Mouse (Mus musculus): ENCODE results near the gene St3gal3. TPM values are rescaled to one million over a fixed set of nuclear protein-coding genes. Genes with fewer than 3 reads are reported as not detected.

St3gal3 gene
- polyA plus RNA-seq (2011; ENCODE audit: insufficient read depth, insufficient read length, low replicate concordance, missing spikeins) = 5.9 and 6.8 TPM in 2 replicates

DNA sequence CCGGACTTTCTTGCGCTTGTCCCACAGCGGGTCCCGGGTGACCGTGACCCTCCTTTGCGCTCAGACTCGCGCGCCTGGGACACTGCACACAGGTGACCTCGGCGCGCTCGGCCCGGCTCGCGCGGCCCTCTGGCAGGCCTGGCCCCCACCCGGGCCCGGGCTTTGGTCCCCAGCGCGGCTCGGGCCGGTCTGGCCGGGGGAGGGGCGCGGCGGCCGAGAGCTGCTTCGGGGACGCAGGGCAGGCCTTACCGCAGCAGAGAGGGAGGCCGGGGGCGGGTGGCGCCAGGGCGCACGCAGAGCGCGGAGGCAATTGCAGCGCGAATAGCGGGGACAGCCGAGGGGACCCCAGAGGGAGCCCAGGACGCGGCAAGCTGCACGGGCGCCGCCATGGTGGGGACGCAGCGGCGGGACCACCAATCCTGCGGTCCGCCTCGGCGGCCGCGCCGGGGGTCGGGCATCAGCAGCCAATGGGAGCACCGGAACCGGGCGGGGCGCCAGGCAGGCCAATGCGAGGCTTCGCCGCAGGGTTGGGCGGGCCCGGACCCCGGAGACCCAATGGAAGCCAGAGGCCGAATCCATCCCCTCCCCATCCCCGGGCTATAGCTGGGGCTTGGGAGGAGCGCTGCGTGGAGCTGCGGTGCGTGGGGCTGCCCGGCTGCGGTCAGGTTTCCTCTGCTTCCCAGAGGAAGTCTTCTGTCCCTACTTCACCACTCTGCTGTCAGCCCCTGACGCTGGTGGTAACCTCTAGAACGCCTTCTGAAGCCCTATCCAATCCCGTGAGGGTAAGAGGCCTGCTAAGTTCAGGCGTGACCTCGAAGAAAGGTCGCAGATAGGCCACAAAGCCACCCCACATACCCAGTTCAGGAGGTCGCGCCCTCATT is at the start of gene St3gal3:
Gene St3gal3 (minus strand): TSS at position 430 of the 881 bp plus-strand sequence.
- peak within 1 kb of the TSS; percentile 82 for H3K4me3 ChIP-seq (replicated peaks; ENCODE audit: control insufficient read depth, low read depth, low read length)
- no peaks in the 10 kb centered on the region; the same call in 1 of the 2 replicates for H3K4me1 ChIP-seq (ENCODE audit: control insufficient read depth, insufficient read depth, low read length)
- under 1% methylated on average over 81 of the region's 84 CpGs for WGBS
- TF ChIP-seq CTCF (IDR thresholded peaks at IDR 0.05; ENCODE audit: control insufficient read depth, insufficient read depth, low read length) (no peak), POLR2A (IDR thresholded peaks at IDR 0.05; ENCODE audit: borderline replicate concordance, control insufficient read depth, low read depth, low read length) (peak; percentile 49; the same call in 1 of the 2 replicates)
- H3K27ac ChIP-seq (ENCODE audit: control insufficient read depth, insufficient read depth, low read depth, low read length, poor library complexity) = peak within 1 kb of the TSS; percentile 76

DNA sequence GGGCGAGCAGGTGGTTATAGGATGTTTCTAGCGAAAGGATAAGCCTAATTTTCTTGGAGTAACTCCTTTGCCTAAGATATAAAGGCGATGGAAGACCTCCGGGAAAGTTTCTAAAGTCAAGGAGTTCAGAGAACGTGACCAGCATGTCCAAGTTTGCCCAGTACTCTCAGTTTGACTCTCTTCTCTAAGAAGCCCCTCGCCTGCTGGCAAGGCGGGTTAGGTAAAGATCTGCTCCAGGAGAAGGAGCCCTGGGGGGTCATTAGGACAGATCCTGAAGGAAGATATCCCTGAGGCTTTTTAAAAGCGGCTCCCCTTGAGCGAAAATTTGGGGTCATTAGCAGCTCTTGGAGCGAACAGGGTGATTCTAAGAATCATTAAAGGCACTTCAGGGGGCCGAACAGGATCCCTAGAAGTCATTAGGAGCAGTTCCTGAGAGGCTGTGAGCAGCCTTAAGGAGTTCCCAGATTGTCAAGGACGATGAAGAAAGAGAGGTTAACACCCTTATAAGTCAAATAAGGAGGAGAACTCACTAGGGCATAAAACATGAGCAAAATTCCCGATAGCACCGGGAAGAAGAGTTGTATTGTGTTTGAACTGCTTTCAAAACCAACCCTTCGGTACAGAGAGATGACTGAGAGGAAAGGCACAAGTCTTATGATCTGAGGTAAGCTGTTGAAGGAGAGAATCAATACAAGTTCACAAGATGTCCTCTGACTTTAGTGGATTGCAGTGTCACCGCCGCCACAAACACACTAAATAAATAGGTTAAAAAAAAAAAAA is 45.8 kb upstream of the St3gal3 start:
- H3K27ac ChIP-seq (ENCODE audit: control insufficient read depth, insufficient read depth, low read depth, low read length, poor library complexity) = peak overlapping the region; percentile 94
- H3K4me1 ChIP-seq (ENCODE audit: control insufficient read depth, insufficient read depth, low read length) = peaks cover 1% of the 10 kb centered on the region; the same call in 1 of the 2 replicates
- H3K4me3 ChIP-seq (replicated peaks; ENCODE audit: control insufficient read depth, low read depth, low read length) = peak overlapping the region; percentile 85
- TF ChIP-seq CTCF (IDR thresholded peaks at IDR 0.05; ENCODE audit: control insufficient read depth, insufficient read depth, low read length) (no peak), POLR2A (IDR thresholded peaks at IDR 0.05; ENCODE audit: borderline replicate concordance, control insufficient read depth, low read depth, low read length) (no peak)
- 18% methylated on average over 17 of the region's 17 CpGs for WGBS

DNA sequence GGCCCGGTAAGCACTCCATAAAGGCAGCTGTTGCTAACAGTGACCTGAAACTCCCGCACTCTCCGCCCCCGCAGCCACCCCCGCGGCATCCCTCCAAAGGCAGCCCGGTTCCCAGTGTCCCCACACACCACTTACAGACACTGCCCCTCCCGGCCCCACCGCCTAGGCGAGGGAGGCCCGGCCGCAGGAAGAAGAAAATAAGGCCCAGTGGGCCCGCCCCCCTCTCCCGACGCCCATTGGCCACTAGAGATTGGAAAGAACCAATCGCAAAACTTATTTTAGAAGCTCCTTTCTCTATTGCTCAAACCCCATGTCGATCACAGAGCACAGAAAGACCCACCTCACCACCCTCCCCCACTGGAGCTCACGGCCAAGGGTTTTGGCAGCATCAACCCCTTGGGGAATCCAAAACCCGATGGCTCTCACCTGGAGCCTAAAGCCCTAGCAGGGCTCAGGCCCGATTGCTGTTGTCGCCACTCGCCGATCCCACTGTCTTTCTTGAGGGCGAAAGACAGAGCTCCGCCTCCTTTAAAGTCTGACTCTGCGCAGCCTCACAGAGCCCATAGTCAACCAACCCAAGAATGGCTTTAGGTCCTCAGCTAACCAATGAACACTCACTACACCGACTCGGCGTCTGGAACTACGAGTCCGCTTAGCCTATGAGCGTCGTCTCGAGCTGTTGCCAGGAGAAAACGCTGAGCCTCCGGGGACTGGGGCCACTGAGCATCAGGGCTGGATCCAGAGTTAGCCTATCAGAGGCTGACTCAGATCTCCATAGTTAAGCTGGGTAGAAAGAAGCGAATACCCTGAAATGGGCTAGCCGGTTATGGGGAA is 45.0 kb upstream of the St3gal3 start, which contains the start of gene Kdm4a:
Gene Kdm4a (minus strand): TSS at position 577 of the 834 bp plus-strand sequence.
- Histone ChIP-seq H3K4me1 (ENCODE audit: control insufficient read depth, insufficient read depth, low read length) (peaks cover 1% of the 10 kb centered on the region; the same call in 1 of the 2 replicates), H3K27ac (ENCODE audit: control insufficient read depth, insufficient read depth, low read depth, low read length, poor library complexity) (peak within 1 kb of the TSS; percentile 94), H3K4me3 (replicated peaks; ENCODE audit: control insufficient read depth, low read depth, low read length) (peak within 1 kb of the TSS; percentile 93)
- TF ChIP-seq CTCF (IDR thresholded peaks at IDR 0.05; ENCODE audit: control insufficient read depth, insufficient read depth, low read length) (no peak), POLR2A (IDR thresholded peaks at IDR 0.05; ENCODE audit: borderline replicate concordance, control insufficient read depth, low read depth, low read length) (peak; percentile 66; the same call in 1 of the 2 replicates)
- 1% methylated on average over 38 of the region's 38 CpGs for whole genome bisulfite sequencing

DNA sequence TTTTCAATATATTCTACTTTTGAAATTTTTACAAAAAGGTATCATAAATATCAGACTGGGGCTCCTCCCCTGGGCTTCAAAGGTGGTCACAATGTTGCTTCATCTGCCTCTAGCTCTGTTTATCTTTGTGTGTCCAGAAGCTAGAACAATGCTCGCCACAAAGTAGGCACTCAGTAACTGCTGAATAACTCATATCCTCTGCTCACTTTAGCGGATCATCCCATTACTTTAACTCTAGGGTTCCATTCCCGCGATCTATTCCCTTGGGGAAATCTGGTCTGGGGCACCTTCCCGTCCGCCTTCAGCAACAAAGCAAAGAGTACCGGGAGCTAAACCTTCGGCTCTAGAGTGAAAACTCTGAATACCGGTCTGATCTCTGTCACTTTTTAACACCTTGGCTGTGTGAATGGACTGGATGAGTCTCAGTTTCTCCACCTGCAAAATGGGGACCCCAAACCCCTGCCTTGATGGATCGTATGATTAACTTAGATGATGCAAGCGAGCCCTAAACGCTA is 44.3 kb upstream of the St3gal3 start:
- peak overlapping the region; percentile 53 for H3K27ac ChIP-seq (ENCODE audit: control insufficient read depth, insufficient read depth, low read depth, low read length, poor library complexity)
- under 1% methylated on average over 12 of the region's 12 CpGs for WGBS
- TF ChIP-seq CTCF (IDR thresholded peaks at IDR 0.05; ENCODE audit: control insufficient read depth, insufficient read depth, low read length) (no peak), POLR2A (IDR thresholded peaks at IDR 0.05; ENCODE audit: borderline replicate concordance, control insufficient read depth, low read depth, low read length) (no peak)
- H3K4me1 ChIP-seq (ENCODE audit: control insufficient read depth, insufficient read depth, low read length) = peaks cover 1% of the 10 kb centered on the region; the same call in 1 of the 2 replicates
- H3K4me3 ChIP-seq (replicated peaks; ENCODE audit: control insufficient read depth, low read depth, low read length) = peak overlapping the region; percentile 93

DNA sequence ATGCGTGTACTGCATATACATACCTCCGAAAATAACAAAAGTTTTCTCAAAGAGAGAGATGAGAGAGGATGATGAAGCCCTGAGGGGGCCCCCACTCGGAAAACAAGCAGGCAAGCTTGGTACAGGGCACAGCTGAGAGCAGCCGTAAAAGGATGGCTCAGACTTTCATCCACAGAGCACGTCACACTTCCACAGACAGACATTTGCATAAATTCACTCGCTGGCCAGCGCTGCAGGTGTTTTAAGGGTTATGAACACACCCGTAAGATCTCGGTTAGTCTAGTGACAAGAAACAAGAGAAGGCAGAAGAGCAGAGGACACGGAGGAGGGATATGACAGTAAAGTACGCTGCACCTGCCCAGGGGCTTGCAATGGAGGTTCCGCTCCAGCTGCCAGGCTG is 37.7 kb upstream of the St3gal3 start:
- WGBS = 89% methylated on average over 12 of the region's 12 CpGs
- TF ChIP-seq POLR2A (IDR thresholded peaks at IDR 0.05; ENCODE audit: borderline replicate concordance, control insufficient read depth, low read depth, low read length) (no peak), CTCF (IDR thresholded peaks at IDR 0.05; ENCODE audit: control insufficient read depth, insufficient read depth, low read length) (no peak)
- Histone ChIP-seq H3K27ac (ENCODE audit: control insufficient read depth, insufficient read depth, low read depth, low read length, poor library complexity) (peak overlapping the region; percentile 45), H3K4me3 (replicated peaks; ENCODE audit: control insufficient read depth, low read depth, low read length) (no peak overlapping the region), H3K4me1 (ENCODE audit: control insufficient read depth, insufficient read depth, low read length) (no peaks in the 10 kb centered on the region; the same call in 1 of the 2 replicates)

DNA sequence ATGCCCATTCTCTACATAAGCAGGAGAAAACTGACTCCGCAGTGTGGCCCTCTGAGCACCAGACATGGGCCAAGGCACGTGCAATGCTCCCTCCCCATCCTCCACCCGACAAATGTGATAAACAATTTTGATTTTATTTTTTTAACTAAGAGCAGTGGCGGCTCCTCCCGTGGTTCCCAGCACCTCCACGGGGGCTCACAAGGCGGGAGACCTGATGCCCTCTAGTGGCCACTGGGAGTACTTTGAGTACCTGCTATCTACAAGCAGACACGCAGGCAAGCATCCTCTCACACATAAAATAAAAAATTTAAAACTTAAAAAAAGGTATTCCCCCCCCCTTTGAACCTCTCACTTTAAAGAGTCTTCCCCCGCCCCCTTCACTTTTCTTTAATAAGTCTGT is 36.3 kb upstream of the St3gal3 start:
- H3K4me3 ChIP-seq (replicated peaks; ENCODE audit: control insufficient read depth, low read depth, low read length) = no peak overlapping the region
- TF ChIP-seq CTCF (IDR thresholded peaks at IDR 0.05; ENCODE audit: control insufficient read depth, insufficient read depth, low read length) (peak; percentile 42; the same call in 1 of the 2 replicates), POLR2A (IDR thresholded peaks at IDR 0.05; ENCODE audit: borderline replicate concordance, control insufficient read depth, low read depth, low read length) (no peak)
- 81% methylated on average over 9 of the region's 9 CpGs for WGBS
- no peak overlapping the region for H3K27ac ChIP-seq (ENCODE audit: control insufficient read depth, insufficient read depth, low read depth, low read length, poor library complexity)
- H3K4me1 ChIP-seq (ENCODE audit: control insufficient read depth, insufficient read depth, low read length) = no peaks in the 10 kb centered on the region; the same call in 1 of the 2 replicates

DNA sequence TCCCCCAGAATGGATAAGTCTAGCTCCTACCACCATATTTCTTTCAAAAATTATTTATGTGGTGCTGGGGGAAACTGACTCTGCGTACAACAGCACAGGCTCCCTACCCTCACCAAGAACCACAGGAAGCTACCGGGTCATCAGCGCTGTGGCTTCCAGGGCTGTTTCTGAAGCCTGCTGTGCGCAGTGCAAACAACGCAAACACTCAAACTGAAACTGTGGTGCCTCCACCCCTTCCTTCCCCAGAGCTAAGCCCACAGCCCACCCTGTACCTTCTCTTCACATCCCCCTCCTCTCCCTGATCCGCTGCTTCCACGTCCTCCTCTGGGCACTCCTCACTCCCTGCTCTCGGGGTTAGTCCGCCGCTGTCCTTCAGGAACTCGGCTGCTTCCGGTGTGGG is 27.4 kb upstream of the St3gal3 start:
- H3K27ac ChIP-seq (ENCODE audit: control insufficient read depth, insufficient read depth, low read depth, low read length, poor library complexity) = no peak overlapping the region
- H3K4me1 ChIP-seq (ENCODE audit: control insufficient read depth, insufficient read depth, low read length) = no peaks in the 10 kb centered on the region; the same call in 1 of the 2 replicates
- TF ChIP-seq CTCF (IDR thresholded peaks at IDR 0.05; ENCODE audit: control insufficient read depth, insufficient read depth, low read length) (no peak), POLR2A (IDR thresholded peaks at IDR 0.05; ENCODE audit: borderline replicate concordance, control insufficient read depth, low read depth, low read length) (no peak)
- H3K4me3 ChIP-seq (replicated peaks; ENCODE audit: control insufficient read depth, low read depth, low read length) = no peak overlapping the region
- WGBS = 92% methylated on average over 12 of the region's 12 CpGs

Measured in bone marrow, adult 2 months (tissue).